In the genomic region with DNA sequence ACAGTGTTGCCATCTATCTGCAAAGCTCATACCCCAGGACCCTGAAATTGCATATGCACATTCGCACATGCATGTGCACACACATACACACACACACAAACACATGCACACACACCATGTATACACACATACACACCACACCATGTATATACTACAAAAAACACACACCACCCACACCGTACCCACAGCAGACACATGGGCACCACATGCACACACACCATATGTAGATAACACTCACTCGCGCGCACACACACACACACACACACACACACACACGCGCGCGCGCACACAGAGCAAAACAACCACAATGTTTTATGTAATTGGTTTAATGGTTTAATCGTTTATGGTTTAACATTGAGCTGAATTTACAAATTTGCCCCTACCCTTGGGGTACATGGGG, we compare ENCODE assay signal across 8 mouse cellular contexts.
DNase-seq lines count a peak whose midpoint lies in the region; ATAC-seq lines count a peak whose summit lies in the region.

No protein-coding gene starts in this region.

- no peaks in the 10 kb centered on the region for H3K9me3 ChIP-seq in heart, embryonic 14.5 days (ENCODE audit: control insufficient read depth, low read length)
- H3K9me3 ChIP-seq in midbrain, embryonic 13.5 days = no peaks in the 10 kb centered on the region
- H3K9me3 ChIP-seq in midbrain, embryonic 10.5 days (replicated peaks) = no peaks in the 10 kb centered on the region
- H3K9me3 ChIP-seq in hindbrain, embryonic 16.5 days (ENCODE audit: control insufficient read depth, low read length) = no peaks in the 10 kb centered on the region
- no peaks in the 10 kb centered on the region for H3K9me3 ChIP-seq in stomach, embryonic 16.5 days (replicated peaks; ENCODE audit: control insufficient read depth, low read length)

- H3K27me3 ChIP-seq in heart, embryonic 14.5 days (ENCODE audit: control insufficient read depth, insufficient read depth, low read length) = no peaks in the 10 kb centered on the region
- H3K27me3 ChIP-seq in midbrain, embryonic 13.5 days = no peaks in the 10 kb centered on the region
- no peaks in the 10 kb centered on the region for H3K27me3 ChIP-seq in midbrain, embryonic 10.5 days (ENCODE audit: low read depth, poor library complexity, severe bottlenecking)
- no peaks in the 10 kb centered on the region for H3K27me3 ChIP-seq in hindbrain, embryonic 16.5 days (replicated peaks; ENCODE audit: control insufficient read depth, insufficient read depth, low read length)
- no peaks in the 10 kb centered on the region for H3K27me3 ChIP-seq in stomach, embryonic 16.5 days (ENCODE audit: control insufficient read depth, insufficient read depth, low read length)

- ATAC-seq in heart, embryonic 14.5 days (ENCODE audit: insufficient number of reproducible peaks, insufficient read depth, low FRiP score, low read depth) = peak; percentile 24; the same call in 1 of the 2 replicates
- ATAC-seq in midbrain, embryonic 13.5 days = peak; percentile 25; the same call in 1 of the 2 replicates
- ATAC-seq in hindbrain, embryonic 16.5 days = peak; percentile 28
- ATAC-seq in stomach, embryonic 16.5 days (ENCODE audit: insufficient read depth, low FRiP score) = peak; percentile 26; the same call in 1 of the 2 replicates

- H3K4me1 ChIP-seq in heart, embryonic 14.5 days (ENCODE audit: control insufficient read depth in 2 of 2, insufficient read depth in 2 of 2, low read length in 2 of 2) = peaks cover 23 to 60% of the 10 kb centered on the region in 2 experiments
- H3K4me1 ChIP-seq in midbrain, embryonic 13.5 days (replicated peaks) = peaks cover 36% of the 10 kb centered on the region
- H3K4me1 ChIP-seq in midbrain, embryonic 10.5 days = peaks cover 39% of the 10 kb centered on the region
- peaks cover 25% of the 10 kb centered on the region for H3K4me1 ChIP-seq in hindbrain, embryonic 16.5 days (ENCODE audit: control insufficient read depth, insufficient read depth, low read depth, low read length)
- peaks cover 24% of the 10 kb centered on the region for H3K4me1 ChIP-seq in stomach, embryonic 16.5 days (ENCODE audit: control insufficient read depth, insufficient read depth, low read length)

- H3K27ac ChIP-seq in heart, embryonic 14.5 days (replicated peaks in 1 of 2; ENCODE audit: control insufficient read depth in 1 of 2, insufficient read depth in 1 of 2, low read depth in 2 of 2, low read length in 2 of 2) = peak overlapping the region; percentile 77 to 85
- H3K27ac ChIP-seq in midbrain, embryonic 13.5 days = no peak overlapping the region
- H3K27ac ChIP-seq in midbrain, embryonic 10.5 days (replicated peaks) = no peak overlapping the region
- no peak overlapping the region for H3K27ac ChIP-seq in hindbrain, embryonic 16.5 days (ENCODE audit: low read depth, low read length)
- peak overlapping the region; percentile 74 for H3K27ac ChIP-seq in stomach, embryonic 16.5 days (ENCODE audit: low read length)

- H3K4me3 ChIP-seq in heart, embryonic 14.5 days (ENCODE audit: control insufficient read depth in 1 of 2, insufficient read depth in 1 of 2, low read depth in 1 of 2, low read length in 2 of 2) = no peak overlapping the region
- H3K4me3 ChIP-seq in midbrain, embryonic 13.5 days (replicated peaks) = no peak overlapping the region
- no peak overlapping the region for H3K4me3 ChIP-seq in midbrain, embryonic 10.5 days
- no peak overlapping the region for H3K4me3 ChIP-seq in hindbrain, embryonic 16.5 days (ENCODE audit: low read length)
- no peak overlapping the region for H3K4me3 ChIP-seq in stomach, embryonic 16.5 days (replicated peaks; ENCODE audit: low read length)

- H3K4me2 ChIP-seq in heart, embryonic 14.5 days (ENCODE audit: low read length) = peak overlapping the region; percentile 29
- no peak overlapping the region for H3K4me2 ChIP-seq in midbrain, embryonic 13.5 days (replicated peaks)
- no peak overlapping the region for H3K4me2 ChIP-seq in hindbrain, embryonic 16.5 days (ENCODE audit: low read length)
- H3K4me2 ChIP-seq in stomach, embryonic 16.5 days (ENCODE audit: low read depth, low read length) = no peak overlapping the region

- H3K36me3 ChIP-seq in heart, embryonic 14.5 days (ENCODE audit: control insufficient read depth, insufficient read depth, low read length) = no peaks in the 10 kb centered on the region
- no peaks in the 10 kb centered on the region for H3K36me3 ChIP-seq in midbrain, embryonic 13.5 days
- H3K36me3 ChIP-seq in midbrain, embryonic 10.5 days = no peaks in the 10 kb centered on the region
- no peaks in the 10 kb centered on the region for H3K36me3 ChIP-seq in hindbrain, embryonic 16.5 days (ENCODE audit: control insufficient read depth, insufficient read depth, low read length)
- no peaks in the 10 kb centered on the region for H3K36me3 ChIP-seq in stomach, embryonic 16.5 days (ENCODE audit: control insufficient read depth, insufficient read depth, low read length)

- DNase-seq in heart, postnatal 4 days = no peak
- DNase-seq in midbrain, embryonic 10.5 days (ENCODE audit: low spot score) = no peak
- DNase-seq in adrenal gland, postnatal 36 days = no peak
- DNase-seq in T-cell, adult 2 months (ENCODE audit: low spot score) = no peak

- peak overlapping the region; percentile 46; the same call in 1 of the 2 replicates for H3K9ac ChIP-seq in heart, embryonic 14.5 days (ENCODE audit: low read length)
- no peak overlapping the region for H3K9ac ChIP-seq in midbrain, embryonic 13.5 days (replicated peaks)
- no peak overlapping the region for H3K9ac ChIP-seq in hindbrain, embryonic 16.5 days (ENCODE audit: low read depth, low read length)
- H3K9ac ChIP-seq in stomach, embryonic 16.5 days (ENCODE audit: low read length) = no peak overlapping the region

- WGBS in heart, embryonic 14.5 days = 95% methylated on average over 11 of the region's 11 CpGs
- WGBS in midbrain, embryonic 13.5 days = 97% methylated on average over 11 of the region's 11 CpGs
- WGBS in midbrain, embryonic 10.5 days = 97% methylated on average over 11 of the region's 11 CpGs
- WGBS in hindbrain, embryonic 16.5 days = 94% methylated on average over 11 of the region's 11 CpGs
- 91% methylated on average over 11 of the region's 11 CpGs for WGBS in stomach, embryonic 16.5 days

Comparison
In these comparisons a context has a peak if more than half of its experiments do, and no peak if none do; other contexts are left out.
1. H3K27ac ChIP-seq: peak in heart, embryonic 14.5 days (2 of 2) and stomach, embryonic 16.5 days (single experiment); none in midbrain, embryonic 13.5 days (single experiment), midbrain, embryonic 10.5 days (single experiment) and hindbrain, embryonic 16.5 days (single experiment).
2. Peak in every context shown above with its lines, with median percentiles within 50 percentile points of each other: ATAC-seq.